In the genomic region with DNA sequence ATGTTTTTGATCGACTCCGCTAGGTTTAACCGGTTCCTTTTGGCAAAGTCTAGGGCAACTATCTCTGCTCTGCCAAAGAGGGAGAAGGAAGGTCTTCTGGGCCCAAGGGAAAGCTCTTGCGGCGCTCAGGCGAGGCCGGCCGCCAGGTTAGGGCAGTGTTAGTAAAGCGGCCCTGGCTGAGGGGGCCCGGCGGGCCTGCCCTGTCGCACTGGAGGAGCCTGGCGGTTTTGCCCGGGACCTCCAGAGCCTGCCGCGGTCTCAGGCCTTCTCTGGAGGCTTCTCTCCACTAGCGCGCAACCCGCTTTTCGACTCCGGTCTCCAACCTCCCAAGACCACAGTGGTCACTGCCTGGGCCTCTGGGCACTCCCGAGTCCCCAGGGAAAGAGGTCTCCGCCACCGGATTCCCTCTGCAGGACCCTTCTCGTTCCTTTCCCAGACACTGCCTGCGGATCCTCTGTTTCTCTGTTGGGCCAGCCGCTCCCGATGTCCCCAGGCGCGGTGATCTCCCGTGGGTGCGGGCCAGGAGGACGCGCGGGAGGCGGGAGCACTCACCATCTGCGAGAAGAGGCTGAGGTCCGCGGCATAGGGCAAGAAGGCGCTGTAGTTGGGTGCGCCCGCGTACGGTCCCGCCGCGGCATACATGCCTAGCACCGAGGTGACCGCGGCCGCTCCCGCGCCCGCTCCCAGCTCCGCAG, we compare ENCODE assay signal across 8 mouse cellular contexts. TPM values are rescaled to one million over a fixed set of nuclear protein-coding genes. Genes with fewer than 3 reads are reported as not detected.
A peak's percentile ranks its signal among the peaks of the same experiment; 100 is the strongest.
DNase-seq lines count a peak whose midpoint lies in the region; ATAC-seq and TF ChIP-seq lines count a peak whose summit lies in the region.

No protein-coding gene starts in this region.

- H3K9me3 ChIP-seq in embryonic facial prominence, embryonic 10.5 days, result no peaks in the 10 kb centered on the region
- H3K9me3 ChIP-seq in hindbrain, embryonic 12.5 days (replicated peaks), result no peaks in the 10 kb centered on the region
- H3K9me3 ChIP-seq in midbrain, embryonic 11.5 days (ENCODE audit: control insufficient read depth, low read length), result no peaks in the 10 kb centered on the region

- no peaks in the 10 kb centered on the region for H3K36me3 ChIP-seq in kidney, adult 2 months (ENCODE audit: control insufficient read depth, insufficient read depth, low read length)
- no peaks in the 10 kb centered on the region for H3K36me3 ChIP-seq in embryonic facial prominence, embryonic 10.5 days (replicated peaks)
- peaks cover 6% of the 10 kb centered on the region for H3K36me3 ChIP-seq in hindbrain, embryonic 12.5 days
- no peaks in the 10 kb centered on the region for H3K36me3 ChIP-seq in midbrain, embryonic 11.5 days (ENCODE audit: control insufficient read depth, insufficient read depth, low read length)

- DNase-seq in kidney, adult 2 months, result peak; percentile 23
- no peak for DNase-seq in kidney, adult 11 months
- DNase-seq in embryonic facial prominence, embryonic 10.5 days (ENCODE audit: low spot score), result peak; percentile 76
- peak; percentile 97 for DNase-seq in midbrain, embryonic 11.5 days (ENCODE audit: low spot score, missing footprints)
- DNase-seq in left cerebral cortex, adult 11 months (ENCODE audit: low spot score), result no peak
- no peak for DNase-seq in natural killer cell, adult 2 months (ENCODE audit: low spot score in 2 of 2)
- DNase-seq in right cerebral cortex, postnatal 10 days (ENCODE audit: low spot score in 2 of 2), result no peak

- peak overlapping the region; percentile 64 for H3K4me3 ChIP-seq in kidney, adult 2 months (ENCODE audit: insufficient read depth, low read depth, low read length)
- peak overlapping the region; percentile 67 for H3K4me3 ChIP-seq in embryonic facial prominence, embryonic 10.5 days
- peak overlapping the region; percentile 78 for H3K4me3 ChIP-seq in hindbrain, embryonic 12.5 days
- peak overlapping the region; percentile 95 for H3K4me3 ChIP-seq in midbrain, embryonic 11.5 days (ENCODE audit: low read depth, low read length)

- no peak for TF ChIP-seq CTCF in kidney, adult 2 months (conservative IDR thresholded peaks at IDR 0.05; ENCODE audit: insufficient read depth, insufficient read length, low read depth, low read length)

- peak overlapping the region; percentile 96 for H3K9ac ChIP-seq in hindbrain, embryonic 12.5 days
- H3K9ac ChIP-seq in midbrain, embryonic 11.5 days (ENCODE audit: low read length), result peak overlapping the region; percentile 98

- H3K27me3 ChIP-seq in kidney, adult 2 months (replicated peaks; ENCODE audit: control insufficient read depth, insufficient read depth, low read length), result peaks cover 3% of the 10 kb centered on the region; the same call in 1 of the 2 replicates
- peaks cover 97% of the 10 kb centered on the region for H3K27me3 ChIP-seq in embryonic facial prominence, embryonic 10.5 days (replicated peaks; ENCODE audit: low read depth, poor library complexity, severe bottlenecking)
- H3K27me3 ChIP-seq in hindbrain, embryonic 12.5 days, result peaks cover 62% of the 10 kb centered on the region
- peaks cover 33% of the 10 kb centered on the region for H3K27me3 ChIP-seq in midbrain, embryonic 11.5 days (ENCODE audit: control insufficient read depth, insufficient read depth, low read length)

- peak overlapping the region; percentile 67 for H3K4me2 ChIP-seq in hindbrain, embryonic 12.5 days (replicated peaks)
- H3K4me2 ChIP-seq in midbrain, embryonic 11.5 days, result peak overlapping the region; percentile 63

- no peaks in the 10 kb centered on the region for H3K4me1 ChIP-seq in kidney, adult 2 months (ENCODE audit: control insufficient read depth, insufficient read depth, low read length)
- peaks cover 54% of the 10 kb centered on the region for H3K4me1 ChIP-seq in embryonic facial prominence, embryonic 10.5 days
- H3K4me1 ChIP-seq in hindbrain, embryonic 12.5 days, result peaks cover 44% of the 10 kb centered on the region
- H3K4me1 ChIP-seq in midbrain, embryonic 11.5 days (ENCODE audit: control insufficient read depth, insufficient read depth, low read length), result peaks cover 33% of the 10 kb centered on the region

- no peak for TF ChIP-seq POLR2A in kidney, adult 2 months (IDR thresholded peaks at IDR 0.05; ENCODE audit: low read depth, low read length)

- ATAC-seq in hindbrain, embryonic 12.5 days (ENCODE audit: low FRiP score), result peak; percentile 30
- ATAC-seq in midbrain, embryonic 11.5 days (ENCODE audit: low FRiP score), result peak; percentile 34

- under 1% methylated on average over 55 of the region's 55 CpGs for WGBS in kidney, adult 2 months
- WGBS in embryonic facial prominence, embryonic 10.5 days, result under 1% methylated on average over 55 of the region's 55 CpGs
- WGBS in hindbrain, embryonic 12.5 days, result under 1% methylated on average over 55 of the region's 55 CpGs
- WGBS in midbrain, embryonic 11.5 days, result under 1% methylated on average over 55 of the region's 55 CpGs

- peak overlapping the region; percentile 82 for H3K27ac ChIP-seq in kidney, adult 2 months (ENCODE audit: insufficient read depth, low read depth, low read length)
- H3K27ac ChIP-seq in embryonic facial prominence, embryonic 10.5 days (replicated peaks), result peak overlapping the region; percentile 80
- peak overlapping the region; percentile 94 for H3K27ac ChIP-seq in hindbrain, embryonic 12.5 days
- H3K27ac ChIP-seq in midbrain, embryonic 11.5 days (ENCODE audit: low read depth, low read length), result peak overlapping the region; percentile 83

RNA-seq across cellular contexts. Expression of gene Irx1, which starts 0.7 kb away (rescaled TPM):
- 41.1 and 52.1 TPM in 2 replicates for polyA plus RNA-seq in kidney, adult 2 months (2012; rRNA removed)
- polyA plus RNA-seq in embryonic facial prominence, embryonic 10.5 days (2016; fragmentation: Nextera tagmentation; extraction: Ambion mirVana), result 0.72 and 1.2 TPM in 2 replicates
- 16.1 and 18.6 TPM in 2 replicates for polyA plus RNA-seq in hindbrain, embryonic 12.5 days (2016; fragmentation: Nextera tagmentation; extraction: Ambion mirVana)
- 6.5 and 6.7 TPM in 2 replicates for polyA plus RNA-seq in midbrain, embryonic 11.5 days (2014; fragmentation: Nextera tagmentation; extraction: Ambion mirVana)

Comparison
In these comparisons a context has a peak if more than half of its experiments do, and no peak if none do; other contexts are left out.
1. DNase-seq: peak in kidney, adult 2 months (single experiment), embryonic facial prominence, embryonic 10.5 days (single experiment) and midbrain, embryonic 11.5 days (single experiment); none in kidney, adult 11 months (single experiment), left cerebral cortex, adult 11 months (single experiment), natural killer cell, adult 2 months (0 of 2) and right cerebral cortex, postnatal 10 days (0 of 2).
2. Peak in every context shown above with its lines, with median percentiles within 50 percentile points of each other: H3K27ac ChIP-seq and H3K4me3 ChIP-seq.